Mouse (Mus musculus): ENCODE data around the gene Opcml. TPM values are rescaled to one million over a fixed set of nuclear protein-coding genes. Genes with fewer than 3 reads are reported as not detected.

Gene Opcml
- total RNA-seq, 2 experiments from 2014 or later: 235 to 266 TPM

- no peak for DNase-seq (ENCODE audit: extremely low spot score in 1 of 2, low spot score in 1 of 2)
These were observed 346.0 kb downstream of the Opcml start for GRCm38 (mm10) chr9:28136614-28137013.

GRCm38 (mm10) chr9:28139957-28140597, 349.5 kb downstream of the Opcml start:
- DNase-seq (ENCODE audit: extremely low spot score in 1 of 2, low spot score in 1 of 2): no peak

GRCm38 (mm10) chr9:28149507-28149906, 358.9 kb downstream of the Opcml start:
- no peak for DNase-seq (ENCODE audit: extremely low spot score in 1 of 2, low spot score in 1 of 2)

GRCm38 (mm10) chr9:28153748-28154147, 363.2 kb downstream of the Opcml start:
- no peak for DNase-seq (ENCODE audit: extremely low spot score in 1 of 2, low spot score in 1 of 2)

DNA sequence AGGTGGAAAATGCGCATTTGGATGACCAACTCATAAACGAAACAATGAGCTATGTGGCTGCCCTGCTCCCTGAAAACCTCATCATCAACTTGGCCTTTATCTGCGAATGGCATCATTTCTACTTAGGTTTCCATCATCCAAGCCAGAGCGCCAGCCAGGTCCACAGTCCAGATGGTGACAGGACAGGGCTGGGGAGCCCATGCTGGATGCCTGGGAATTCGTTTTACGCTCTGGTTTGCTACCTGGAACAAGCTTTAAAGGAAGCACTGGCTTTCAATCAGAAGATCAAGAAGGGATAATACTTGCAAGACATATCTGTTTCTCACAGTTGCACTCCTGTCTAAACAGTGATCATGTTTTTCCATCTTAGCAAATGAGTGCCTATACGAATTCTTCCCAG, 366.5 kb downstream of the Opcml start:
- no peak for DNase-seq (ENCODE audit: extremely low spot score in 1 of 2, low spot score in 1 of 2)

DNA sequence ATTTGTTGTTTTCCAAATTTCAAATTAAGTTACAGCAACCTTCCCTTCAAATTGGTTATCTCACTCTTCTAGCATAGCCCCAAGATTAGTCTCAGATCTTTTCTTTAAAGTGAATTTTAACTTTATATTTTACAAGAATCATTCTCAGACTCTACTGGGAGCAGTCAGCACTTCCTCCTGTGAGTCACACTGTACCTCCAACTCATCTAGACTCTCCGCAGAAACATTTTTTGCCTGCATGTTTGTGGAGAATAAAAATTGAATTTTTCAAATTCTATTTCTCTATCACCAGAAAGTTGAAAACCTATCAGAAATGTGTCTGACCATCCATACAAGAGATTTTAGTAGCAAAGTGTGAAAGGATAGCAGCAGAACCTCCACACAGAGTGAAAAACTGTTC, 370.4 kb downstream of the Opcml start:
- DNase-seq (ENCODE audit: extremely low spot score in 1 of 2, low spot score in 1 of 2): no peak

DNA sequence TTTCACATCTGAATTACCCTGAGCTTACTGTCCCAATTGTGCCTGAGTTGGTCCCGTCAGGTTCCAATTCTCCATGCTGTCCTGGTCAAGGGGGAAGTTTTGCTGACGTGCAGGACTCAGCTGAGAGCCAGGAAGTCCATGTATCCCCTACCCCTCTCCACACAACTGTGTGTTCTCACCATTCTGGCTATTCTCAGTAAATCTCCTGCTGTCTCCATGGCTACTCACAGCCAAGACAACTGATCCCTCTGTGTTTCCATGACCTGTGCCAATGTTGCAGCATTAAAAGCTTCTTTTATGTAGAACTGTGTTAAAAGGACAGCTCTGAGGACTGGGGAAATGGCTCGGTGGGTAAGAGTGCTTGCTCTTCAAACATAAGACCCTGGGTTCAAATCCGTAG, 373.4 kb downstream of the Opcml start:
- no peak for DNase-seq (ENCODE audit: extremely low spot score in 1 of 2, low spot score in 1 of 2)

DNA sequence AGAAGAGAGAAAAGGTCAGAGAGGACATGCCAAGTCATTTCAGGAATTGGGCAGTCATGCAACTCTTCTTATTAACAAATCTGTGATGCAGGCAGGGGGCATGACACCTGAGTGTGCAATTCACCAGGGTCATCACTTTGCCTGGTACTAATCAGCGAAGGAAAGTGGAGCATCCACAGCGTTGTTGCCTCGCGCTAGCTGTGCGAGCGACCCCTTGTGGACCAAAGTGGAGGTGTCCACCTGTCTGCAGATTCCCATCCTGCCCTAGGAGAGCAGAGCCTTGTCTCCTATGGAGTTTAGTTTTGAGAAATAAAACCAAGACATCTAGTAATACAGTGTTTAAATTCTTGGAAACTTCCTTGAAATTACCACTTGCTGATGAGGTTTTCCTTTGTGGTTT, 381.3 kb downstream of the Opcml start:
- peak; percentile 48 to 84 for DNase-seq (ENCODE audit: extremely low spot score in 1 of 2, low spot score in 1 of 2)

DNA sequence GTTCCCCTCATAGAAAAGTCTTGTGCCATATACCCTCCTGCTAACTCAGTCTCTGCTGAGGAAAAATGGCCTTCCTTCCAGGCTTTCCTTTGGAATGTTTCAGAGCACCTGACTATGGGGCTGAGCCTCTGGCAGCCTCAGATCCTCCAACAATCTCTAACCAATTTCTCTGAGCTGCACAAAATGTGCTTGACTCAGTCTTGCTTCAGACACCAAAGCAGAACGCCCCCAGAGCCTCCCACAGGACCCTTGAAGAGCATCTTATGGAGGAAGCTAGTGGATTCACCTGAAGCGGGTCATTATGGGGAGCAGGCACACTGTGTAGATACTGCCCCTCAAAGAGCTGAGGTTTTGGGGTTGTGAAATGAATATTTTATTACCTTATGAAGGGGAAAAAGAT, 386.5 kb downstream of the Opcml start:
- no peak for DNase-seq (ENCODE audit: extremely low spot score in 1 of 2, low spot score in 1 of 2)

DNA sequence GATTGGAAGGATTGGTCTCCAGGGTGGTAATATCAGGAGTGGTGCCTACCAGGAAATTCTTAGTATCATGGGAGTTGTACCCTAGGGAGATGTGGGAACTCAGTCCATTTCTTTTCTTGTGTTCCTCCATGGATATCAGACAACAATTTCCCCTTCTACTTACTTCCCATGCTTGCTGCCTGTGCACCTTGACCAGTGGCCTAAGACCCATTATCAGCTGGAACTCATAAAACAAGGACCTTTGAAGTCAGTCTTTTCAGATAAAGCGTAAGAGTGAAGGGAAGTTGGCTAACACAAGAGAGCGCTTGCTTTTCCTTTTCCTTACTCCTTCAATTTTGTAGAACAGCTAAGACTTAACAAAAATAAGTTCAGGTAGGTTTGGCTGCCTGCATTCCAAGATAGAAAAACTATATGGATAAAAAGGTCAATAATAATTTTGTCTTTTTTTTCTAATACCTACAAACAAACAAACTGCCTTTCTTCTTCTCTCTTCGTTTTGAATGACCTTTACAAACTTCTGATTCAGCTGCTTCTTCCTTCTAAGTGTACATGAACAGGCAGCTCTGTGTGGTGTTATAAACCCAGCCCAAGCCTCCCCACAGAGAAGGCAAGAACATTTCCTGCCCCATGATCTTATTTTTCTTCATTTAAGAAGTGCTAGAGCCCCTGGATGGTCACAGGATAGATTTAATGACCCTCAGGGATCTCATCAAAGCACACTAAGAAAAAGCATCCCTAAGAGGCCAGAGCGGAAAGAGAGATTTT, 387.7 kb downstream of the Opcml start:
- DNase-seq (ENCODE audit: extremely low spot score in 1 of 2, low spot score in 1 of 2): no peak

DNA sequence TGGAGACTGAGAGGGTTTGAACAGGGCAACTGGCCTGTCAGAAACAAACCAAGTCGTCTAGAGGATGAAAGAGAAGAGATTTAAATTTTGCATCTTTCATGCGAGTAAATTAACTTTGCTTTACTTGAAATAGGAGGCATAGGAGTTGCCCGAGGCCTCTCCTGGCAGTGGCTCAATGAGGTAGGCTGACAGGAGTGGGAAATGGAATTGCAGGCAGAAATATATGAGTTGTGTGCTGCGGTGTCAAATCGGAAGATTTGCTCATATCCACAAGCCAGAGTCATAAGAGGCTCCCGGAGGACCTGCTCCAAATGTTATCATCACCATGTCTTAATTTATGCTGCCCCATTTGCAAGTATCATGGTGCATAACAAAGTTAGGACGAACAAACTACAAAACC, 391.3 kb downstream of the Opcml start:
- no peak for DNase-seq (ENCODE audit: extremely low spot score in 1 of 2, low spot score in 1 of 2)

DNA sequence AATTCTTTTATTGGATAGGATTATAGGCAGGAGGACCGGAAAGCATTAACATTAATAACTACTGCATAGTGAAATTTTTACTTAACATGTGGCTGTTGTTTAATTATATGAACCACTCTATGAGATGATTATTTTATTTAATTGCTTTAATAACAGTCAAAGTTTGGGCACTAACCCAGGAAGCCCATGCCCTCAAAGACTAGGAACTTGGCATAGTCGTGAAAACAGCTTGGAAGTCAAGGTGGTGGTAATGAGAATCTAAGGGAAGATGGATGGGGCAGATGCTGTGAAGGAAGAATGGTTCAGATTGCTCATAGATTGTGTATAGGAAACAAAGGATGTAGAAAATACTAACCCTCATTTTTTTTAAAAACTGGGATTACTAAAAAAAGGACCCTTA, 399.7 kb downstream of the Opcml start:
- no peak for DNase-seq (ENCODE audit: extremely low spot score in 1 of 2, low spot score in 1 of 2)

- no peak for DNase-seq (ENCODE audit: extremely low spot score in 1 of 2, low spot score in 1 of 2)
These were observed 400.2 kb downstream of the Opcml start for GRCm38 (mm10) chr9:28190751-28191150.

DNA sequence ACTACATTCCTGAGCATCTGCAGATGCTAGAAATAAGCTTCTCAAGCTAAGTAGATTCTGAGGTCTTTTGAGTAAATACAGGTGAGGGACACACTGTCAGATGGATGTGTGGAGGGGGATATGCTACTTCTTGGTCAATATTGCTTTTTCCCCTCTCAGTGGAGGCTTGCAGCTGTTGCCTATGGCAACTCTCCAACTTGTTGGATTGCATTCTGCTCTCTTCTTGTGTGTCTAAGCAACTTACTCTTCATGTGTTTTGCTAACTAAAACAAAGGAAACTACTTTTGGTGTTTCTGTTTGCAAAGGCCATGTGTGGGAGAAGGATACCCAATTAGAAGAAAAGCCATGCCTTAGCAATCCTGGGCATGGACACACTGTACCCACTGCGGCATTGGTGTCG, 406.0 kb downstream of the Opcml start:
- DNase-seq (ENCODE audit: extremely low spot score in 1 of 2, low spot score in 1 of 2): no peak

DNA sequence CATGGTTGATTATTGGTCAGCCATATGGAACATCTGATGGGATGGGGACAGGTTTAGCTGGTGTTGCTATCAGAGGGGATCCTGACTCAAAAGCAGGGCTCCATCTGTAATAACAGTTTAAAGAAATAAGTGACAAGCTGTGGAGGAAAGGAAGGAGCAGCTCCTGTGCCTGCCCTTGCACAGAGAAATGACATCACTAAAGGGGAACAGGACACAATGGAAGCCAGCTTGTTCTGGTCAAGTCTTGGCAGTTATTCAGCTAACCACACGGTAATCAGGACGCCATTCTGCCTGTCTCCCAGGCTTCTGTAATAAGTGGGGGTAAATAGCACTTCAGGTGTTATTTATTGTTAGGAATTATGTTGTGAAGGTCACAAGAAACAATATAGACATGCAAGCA, 406.5 kb downstream of the Opcml start:
- DNase-seq (ENCODE audit: extremely low spot score in 1 of 2, low spot score in 1 of 2): no peak

GRCm38 (mm10) chr9:28197631-28198030, 407.1 kb downstream of the Opcml start:
- peak in 1 of 2 experiments; percentile 67 for DNase-seq (ENCODE audit: extremely low spot score in 1 of 2, low spot score in 1 of 2)

GRCm38 (mm10) chr9:28198106-28198694, 407.6 kb downstream of the Opcml start:
- no peak for DNase-seq (ENCODE audit: extremely low spot score in 1 of 2, low spot score in 1 of 2)

DNA sequence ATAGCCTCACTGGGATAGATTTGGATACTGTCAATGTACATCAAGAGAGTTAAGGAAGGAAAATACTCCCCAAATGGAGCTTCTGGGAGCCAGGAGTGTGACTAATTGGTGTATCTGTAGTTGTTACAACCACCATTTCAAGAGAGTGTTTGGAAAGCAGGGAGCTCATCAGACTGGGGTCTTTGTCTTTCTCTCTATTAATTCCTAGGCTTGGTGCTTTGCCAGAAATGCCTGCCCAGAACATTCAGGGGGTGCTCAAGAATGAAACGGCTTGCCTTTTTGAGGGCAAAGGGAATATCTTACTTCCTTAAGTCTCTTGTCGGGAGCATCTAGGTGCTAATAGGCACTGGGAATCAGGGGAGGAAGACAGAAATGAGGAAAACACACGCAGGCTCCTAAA, 416.9 kb downstream of the Opcml start:
- DNase-seq (ENCODE audit: extremely low spot score in 1 of 2, low spot score in 1 of 2): no peak

DNA sequence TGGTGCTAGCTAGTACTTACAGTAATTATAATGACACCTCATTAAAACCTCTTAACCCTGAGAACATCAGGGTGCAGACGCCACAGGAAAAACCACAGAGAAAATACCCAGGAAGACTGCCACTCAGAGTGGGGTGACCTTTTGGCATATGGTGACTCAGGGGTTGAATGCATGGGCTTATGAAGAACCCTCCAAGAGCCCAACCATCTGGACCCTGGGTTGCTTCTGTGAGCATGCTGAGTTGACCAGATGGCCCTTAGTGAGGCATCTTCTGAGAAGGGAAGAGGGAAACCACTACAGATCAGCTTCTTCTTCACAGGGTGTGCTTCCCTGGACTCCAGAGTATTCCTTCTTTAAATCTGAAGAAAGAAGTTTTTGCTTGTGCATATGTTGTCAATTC, 418.1 kb downstream of the Opcml start:
- no peak for DNase-seq (ENCODE audit: extremely low spot score in 1 of 2, low spot score in 1 of 2)

DNA sequence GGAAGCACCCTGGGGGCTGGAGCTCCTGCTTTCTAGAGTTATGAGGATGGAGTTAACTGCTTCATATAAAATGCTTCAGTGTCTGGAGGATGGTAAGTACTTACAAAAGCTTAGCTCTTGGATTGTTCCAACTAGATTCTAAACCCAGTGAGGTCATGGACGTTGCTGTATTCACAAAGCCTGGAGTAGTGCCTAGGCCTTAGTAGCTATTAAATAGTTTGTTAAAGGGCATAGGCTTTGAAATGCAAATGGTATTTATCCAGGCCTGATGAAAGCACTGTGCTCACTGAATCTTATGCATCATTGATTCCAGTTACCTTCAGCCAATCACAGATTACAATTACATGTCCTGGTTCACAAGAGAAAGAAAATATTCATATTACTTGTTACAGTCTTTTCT, 421.3 kb downstream of the Opcml start:
- no peak for DNase-seq (ENCODE audit: extremely low spot score in 1 of 2, low spot score in 1 of 2)

- no peak for DNase-seq (ENCODE audit: extremely low spot score in 1 of 2, low spot score in 1 of 2)
These were observed 423.3 kb downstream of the Opcml start for GRCm38 (mm10) chr9:28213893-28214292.

All from layer of hippocampus, postnatal 25 days (tissue).